Mouse (Mus musculus) stomach, postnatal 0 days (tissue): ENCODE measurements around the gene Acads. TPM values are rescaled to one million over a fixed set of nuclear protein-coding genes. Genes with fewer than 3 reads are reported as not detected.
A peak's percentile ranks its signal among the peaks of the same experiment; 100 is the strongest.
"Not testable (repeated sequence)": the region's sequence is repeated elsewhere in the genome, so short reads cannot be mapped to it uniquely, and the experiment has no call there.

Source experiments
- ATAC-seq: fragments of 200-750 bp; cut with Nextera tagmentation; 2 replicates; pipeline ENCODE4 v1.8.0; 2017; ENCODE audit not compliant: low FRiP score, low TSS enrichment
- DNase-seq: peaks from one replicate; pipeline ENCODE4 v3.0.0-alpha.2; 2016; ENCODE audit warnings: low spot score
- H3K27ac ChIP-seq: fragments of 300-500 bp; sonication (generic); replicated peaks from 2 replicates; pipeline ENCODE4 v1.5.1; 2014; ENCODE audit warnings: mild to moderate bottlenecking, control low read depth
- H3K27me3 ChIP-seq: fragments of 300-500 bp; sonication (generic); 2 replicates; pipeline ENCODE4 v1.6.1; 2014; ENCODE audit warnings: low read length; ENCODE audit not compliant: control insufficient read depth, insufficient read depth
- H3K36me3 ChIP-seq: fragments of 300-500 bp; sonication (generic); 2 replicates; pipeline ENCODE4 v1.6.1; 2014; ENCODE audit warnings: low read length, mixed read lengths; ENCODE audit not compliant: control insufficient read depth, insufficient read depth
- H3K4me1 ChIP-seq: fragments of 300-500 bp; sonication (generic); replicated peaks from 2 replicates; pipeline ENCODE4 v1.6.1; 2014; ENCODE audit warnings: antibody characterized with exemption; ENCODE audit not compliant: control insufficient read depth, insufficient read depth
- H3K4me2 ChIP-seq: fragments of 300-500 bp; sonication (generic); replicated peaks from 2 replicates; pipeline ENCODE4 v1.6.1; 2014; ENCODE audit warnings: low read depth, mild to moderate bottlenecking, control low read depth, moderate library complexity
- H3K4me3 ChIP-seq: fragments of 300-500 bp; sonication (generic); 2 replicates; pipeline ENCODE4 v1.5.1; 2014; ENCODE audit warnings: low read depth, low read length, control low read depth
- H3K9ac ChIP-seq: fragments of 300-500 bp; sonication (generic); 2 replicates; pipeline ENCODE4 v1.6.1; 2014; ENCODE audit warnings: mild to moderate bottlenecking, low read length, control low read depth, mixed read lengths
- H3K9me3 ChIP-seq: fragments of 300-500 bp; sonication (generic); 2 replicates; pipeline ENCODE4 v1.6.1; 2016; ENCODE audit warnings: low read length; ENCODE audit not compliant: control insufficient read depth
- CTCF ChIP-seq: IDR thresholded peaks from 2 replicates; pipeline ENCODE4 v1.5.1; 2016; ENCODE audit warnings: antibody characterized with exemption, low read depth, mild to moderate bottlenecking, moderate library complexity
- EP300 ChIP-seq: optimal IDR thresholded peaks from 2 replicates; pipeline ENCODE3; 2016; ENCODE audit warnings: antibody characterized with exemption
- WGBS: fragments of 180-500 bp; shearing (Covaris S2); extraction: QIAGEN DNeasy Blood & Tissue Kit; methylation state at CpG from one replicate; pipeline ENCODE4 v1.1.7; 2014; 5-methylcytosine and 5-hydroxymethylcytosine counted together
- polyA plus RNA-seq: library from polyadenylated mRNA; unstranded; fragments of >200 nt; fragmentation: Nextera tagmentation; extraction: Ambion mirVana; gene quantifications from 2 replicates; pipeline ENCODE4 v1.2.1, GENCODE M21; 2015

Acads gene
- polyA plus RNA-seq, 1 experiment from 2014 or later = 70.6 TPM

DNA sequence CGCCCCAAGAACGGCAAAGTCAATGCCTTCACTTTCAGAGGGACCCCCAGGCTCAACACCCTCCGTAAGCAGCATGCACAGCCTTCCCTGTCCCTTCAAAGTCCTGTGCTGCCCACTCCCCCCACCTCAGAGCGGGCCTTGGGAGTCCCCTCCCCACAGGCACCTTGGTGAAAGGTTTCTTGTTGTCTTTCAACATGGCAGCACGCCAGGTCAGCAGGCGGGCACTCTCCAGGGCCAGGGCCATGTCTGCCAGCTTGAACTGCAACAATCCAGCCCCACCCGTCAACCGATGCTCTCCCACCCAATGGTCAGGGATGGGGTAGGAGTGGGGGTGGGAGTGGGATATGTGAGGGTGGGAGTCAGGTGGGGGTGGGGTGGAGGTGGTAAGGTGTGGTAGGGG, 8.0 kb downstream of the Acads start:
- DNase-seq (no peak), ATAC-seq (no peak)
- Histone ChIP-seq H3K4me3 (no peak overlapping the region), H3K27ac (no peak overlapping the region), H3K36me3 (peaks cover 9% of the 10 kb centered on the region; the same call in 1 of the 2 replicates), H3K27me3 (no peaks in the 10 kb centered on the region), H3K9ac (no peak overlapping the region), H3K4me1 (no peaks in the 10 kb centered on the region), H3K4me2 (no peak overlapping the region), H3K9me3 (no peaks in the 10 kb centered on the region)
- 78% methylated on average over 8 of the region's 8 CpGs for WGBS
- TF ChIP-seq EP300 (no peak), CTCF (no peak)

GRCm38 (mm10) chr5:115103253-115103652, 15.9 kb downstream of the Acads start:
- H3K4me1 ChIP-seq, ATAC-seq, H3K9me3 ChIP-seq, H3K4me3 ChIP-seq, H3K9ac ChIP-seq, DNase-seq, H3K27ac ChIP-seq, H3K27me3 ChIP-seq, H3K4me2 ChIP-seq: not testable (repeated sequence)
- 98% methylated on average over 23 of the region's 23 CpGs for WGBS
- H3K36me3 ChIP-seq = peaks cover 11% of the 10 kb centered on the region

- WGBS = 85% methylated on average over 2 of the region's 2 CpGs
- Histone ChIP-seq H3K4me2 (no peak overlapping the region), H3K4me1 (no peaks in the 10 kb centered on the region), H3K36me3 (peaks cover 13% of the 10 kb centered on the region), H3K9ac (no peak overlapping the region), H3K4me3 (no peak overlapping the region), H3K9me3 (no peaks in the 10 kb centered on the region), H3K27ac (no peak overlapping the region), H3K27me3 (no peaks in the 10 kb centered on the region)
- DNase-seq = no peak
- TF ChIP-seq CTCF (0 out of 2 replicates have a peak, but pooled peaks have one; percentile 2), EP300 (no peak)
- ATAC-seq = no peak
These were observed 16.9 kb downstream of the Acads start for GRCm38 (mm10) chr5:115102231-115102630.

GRCm38 (mm10) chr5:115100473-115100872, 18.7 kb downstream of the Acads start:
- Histone ChIP-seq H3K36me3 (peaks cover 18% of the 10 kb centered on the region), H3K9ac (no peak overlapping the region), H3K27ac (no peak overlapping the region), H3K4me1 (no peaks in the 10 kb centered on the region), H3K9me3 (no peaks in the 10 kb centered on the region), H3K4me2 (no peak overlapping the region), H3K4me3 (no peak overlapping the region), H3K27me3 (no peaks in the 10 kb centered on the region)
- WGBS = 71% methylated on average over 6 of the region's 6 CpGs
- DNase-seq = no peak
- no peak for ATAC-seq
- no peak for TF ChIP-seq CTCF
- TF ChIP-seq EP300 = no peak

DNA sequence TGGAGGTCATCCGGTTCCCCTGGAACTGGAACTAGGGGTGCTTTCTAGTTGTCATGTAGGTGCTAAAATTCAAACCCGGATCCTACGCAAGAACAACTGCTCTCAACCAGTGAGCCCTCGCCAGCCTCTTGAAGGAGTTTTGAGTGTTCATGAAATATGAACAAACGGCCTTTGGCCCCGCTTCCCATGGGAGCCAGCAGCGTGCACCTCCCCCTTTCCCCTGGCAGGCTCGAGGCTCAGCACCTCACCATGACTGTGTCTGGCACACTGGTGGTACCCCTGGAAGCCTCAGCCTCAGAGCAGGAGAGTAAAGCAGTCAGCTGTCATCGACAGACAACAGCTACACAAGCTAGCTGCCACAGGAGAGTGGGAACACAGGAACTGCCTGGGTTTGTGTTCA, 19.2 kb downstream of the Acads start:
- Histone ChIP-seq H3K27ac (no peak overlapping the region), H3K9me3 (no peaks in the 10 kb centered on the region), H3K36me3 (peaks cover 23% of the 10 kb centered on the region), H3K4me3 (no peak overlapping the region), H3K4me1 (no peaks in the 10 kb centered on the region), H3K4me2 (no peak overlapping the region), H3K9ac (no peak overlapping the region), H3K27me3 (no peaks in the 10 kb centered on the region)
- DNase-seq (no peak), ATAC-seq (no peak)
- TF ChIP-seq EP300 (no peak), CTCF (no peak)
- 78% methylated on average over 9 of the region's 9 CpGs for WGBS

DNA sequence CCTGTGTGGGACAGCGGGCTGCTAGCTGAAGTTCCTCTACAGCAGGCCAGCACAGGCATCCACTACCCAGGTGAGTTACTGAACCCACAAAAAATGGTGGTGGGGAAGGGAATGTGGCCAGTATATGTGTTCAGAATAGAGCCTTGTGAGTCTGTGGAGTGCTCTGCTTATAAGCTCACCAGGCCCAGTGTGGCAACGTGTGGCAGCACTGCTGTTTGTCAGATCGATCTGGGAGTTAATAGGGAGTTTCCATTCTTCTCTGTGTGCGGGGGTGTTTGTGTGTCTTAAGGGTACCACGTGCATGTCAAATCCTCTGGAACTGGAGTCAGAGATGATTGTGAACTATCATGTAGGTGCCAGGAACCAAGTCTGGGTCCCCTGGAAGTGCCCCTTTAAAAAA, 19.6 kb downstream of the Acads start:
- WGBS = 71% methylated on average over 5 of the region's 5 CpGs
- no peaks in the 10 kb centered on the region for H3K9me3 ChIP-seq
- no peak overlapping the region for H3K4me2 ChIP-seq
- no peak overlapping the region for H3K9ac ChIP-seq
- no peaks in the 10 kb centered on the region for H3K4me1 ChIP-seq
- TF ChIP-seq CTCF = no peak
- no peak for TF ChIP-seq EP300
- ATAC-seq = no peak
- no peak for DNase-seq
- no peak overlapping the region for H3K4me3 ChIP-seq
- peaks cover 24% of the 10 kb centered on the region for H3K36me3 ChIP-seq
- H3K27me3 ChIP-seq = no peaks in the 10 kb centered on the region
- H3K27ac ChIP-seq = no peak overlapping the region
